11 mouse cellular contexts compared by ENCODE assay signal in genomic region chr3:6730066-6730465, GRCm38 (mm10).
"Had no signal": no experiment of that assay in that cellular context is flagged by ENCODE, and none has a peak within 500 bp of the region (broad histone marks: within the 10 kb centered on the region; RNA-seq: fewer than 3 reads in every experiment).

No protein-coding gene starts in this region.

- H3K4me2 ChIP-seq: intestine, embryonic 15.5 days; kidney, embryonic 15.5 days; midbrain, embryonic 11.5 days had no signal

- H3K4me1 ChIP-seq: intestine, embryonic 15.5 days; kidney, embryonic 15.5 days had no signal

- DNase-seq: kidney, adult 18-20 months; lung, adult 18-20 months; lung, postnatal 36 days; right cerebral cortex, adult 18-20 months; thymus, postnatal 4 days had no signal

- H3K27ac ChIP-seq: intestine, embryonic 15.5 days; kidney, embryonic 15.5 days; liver, embryonic 14.5 days; stomach, postnatal 0 days had no signal

- H3K36me3 ChIP-seq: intestine, embryonic 15.5 days; kidney, embryonic 15.5 days had no signal

- H3K9ac ChIP-seq: intestine, embryonic 15.5 days; kidney, embryonic 15.5 days; liver, embryonic 14.5 days had no signal

- H3K27me3 ChIP-seq: intestine, embryonic 15.5 days; kidney, embryonic 15.5 days had no signal

- H3K9me3 ChIP-seq: intestine, embryonic 15.5 days; kidney, embryonic 15.5 days had no signal

- H3K4me3 ChIP-seq: intestine, embryonic 15.5 days; kidney, embryonic 15.5 days had no signal

- ATAC-seq: intestine, embryonic 15.5 days; lung, postnatal 0 days had no signal
